Mouse (Mus musculus): ENCODE results near the gene 2310034C09Rik.
"Not testable (repeated sequence)": the region's sequence is repeated elsewhere in the genome, so short reads cannot be mapped to it uniquely, and the experiment has no call there.

The 2310034C09Rik gene

DNA sequence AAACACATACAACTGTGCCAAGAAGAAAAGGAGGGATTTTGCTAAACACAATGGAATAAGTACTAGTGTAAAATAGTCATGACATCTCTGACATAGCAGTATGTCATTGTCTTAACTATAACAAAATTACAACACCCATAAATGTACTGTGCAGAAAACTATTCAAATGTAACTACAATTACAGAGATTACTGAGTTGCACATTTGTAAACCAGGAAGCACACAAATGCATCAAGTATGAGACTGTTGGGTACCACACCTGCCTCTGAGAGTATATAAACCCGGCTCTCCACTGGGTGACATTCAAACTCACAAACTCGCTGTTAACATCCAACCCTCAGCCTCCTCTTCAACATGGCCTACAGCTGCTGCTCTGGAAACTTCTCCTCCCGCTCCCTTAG is at the start of gene 2310034C09Rik:
TSS of gene 2310034C09Rik (plus strand) at position 301 of the 400 bp plus-strand sequence.
- not testable (repeated sequence) for DNase-seq (ENCODE audit: low spot score in 2 of 2)

DNA sequence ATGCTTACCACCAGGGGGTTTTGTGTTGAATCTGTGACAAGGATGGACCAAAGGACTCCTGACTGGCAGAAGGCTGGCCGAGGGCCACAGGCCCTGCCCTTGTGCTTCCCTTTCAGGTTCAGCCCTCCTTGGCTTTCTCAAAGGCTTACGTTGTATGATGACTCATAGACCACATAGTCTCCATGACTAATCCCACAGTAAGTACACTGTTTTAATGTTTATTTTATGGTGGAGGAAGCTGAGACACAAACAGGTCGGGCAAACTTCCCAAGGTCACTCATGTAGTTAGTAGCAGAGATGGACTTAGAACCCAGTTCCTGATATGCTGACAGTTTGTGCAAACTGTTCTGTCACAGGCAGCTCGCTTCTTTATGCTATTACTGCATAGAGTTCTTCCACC is 47.9 kb upstream of the 2310034C09Rik start:
- DNase-seq (ENCODE audit: low spot score in 2 of 2): no peak

DNA sequence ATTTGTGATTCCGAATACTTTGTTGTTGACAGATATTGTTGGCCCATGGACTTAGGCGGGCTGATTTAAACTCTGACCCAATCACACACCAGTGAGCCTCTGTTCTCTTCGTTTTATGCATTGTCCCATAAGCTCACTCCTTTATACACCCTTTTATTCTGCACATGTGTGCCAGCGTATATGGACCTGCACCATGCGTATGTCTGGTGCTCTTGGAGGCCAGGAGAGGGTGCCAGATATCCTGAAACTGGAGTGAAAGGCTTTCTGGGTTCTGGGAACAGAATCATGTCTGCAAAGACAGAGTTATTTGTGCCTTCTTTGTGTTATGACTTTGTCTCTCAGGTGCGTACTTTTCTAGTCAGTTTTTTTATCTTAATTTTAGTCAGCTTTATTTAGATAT is 47.4 kb upstream of the 2310034C09Rik start:
- no peak for DNase-seq (ENCODE audit: low spot score in 2 of 2)

DNA sequence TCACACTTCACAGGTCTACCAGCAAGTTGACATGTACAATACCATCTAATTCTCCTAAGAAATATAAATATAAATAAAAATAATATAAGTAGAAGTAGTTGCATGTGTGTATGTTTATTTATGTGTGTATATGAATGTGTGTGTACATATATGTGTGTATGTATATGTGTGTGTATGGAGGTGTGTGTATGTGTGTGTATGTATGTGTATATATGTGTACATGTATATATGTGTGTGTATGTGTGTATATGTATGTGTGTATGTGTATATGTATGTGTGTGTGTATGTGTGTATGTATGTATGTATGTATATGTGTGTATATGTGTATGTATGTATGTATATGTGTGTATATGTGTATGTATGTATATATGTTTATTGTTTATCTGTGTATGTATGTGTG is 42.1 kb upstream of the 2310034C09Rik start:
- DNase-seq (ENCODE audit: low spot score in 2 of 2): no peak

DNA sequence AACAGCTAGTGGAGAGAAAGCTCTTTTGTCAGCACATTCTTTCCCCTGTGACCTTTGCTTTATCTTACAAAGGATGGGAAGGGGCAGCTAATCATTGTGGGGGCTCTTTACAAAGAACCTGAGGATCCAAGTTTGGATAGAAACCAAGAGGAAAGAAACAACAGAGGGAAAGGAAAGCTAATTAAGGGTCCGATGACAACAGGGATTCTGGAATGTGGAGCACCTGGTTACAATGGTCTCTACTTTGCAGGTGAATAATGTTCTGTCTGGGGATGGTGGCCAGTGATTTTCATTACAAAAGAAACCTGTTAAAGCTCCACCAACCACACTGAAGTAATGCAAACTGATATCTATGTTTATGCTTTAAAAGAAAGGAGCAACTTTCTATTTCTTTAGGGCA is 38.6 kb upstream of the 2310034C09Rik start:
- DNase-seq (ENCODE audit: low spot score in 2 of 2): no peak

DNA sequence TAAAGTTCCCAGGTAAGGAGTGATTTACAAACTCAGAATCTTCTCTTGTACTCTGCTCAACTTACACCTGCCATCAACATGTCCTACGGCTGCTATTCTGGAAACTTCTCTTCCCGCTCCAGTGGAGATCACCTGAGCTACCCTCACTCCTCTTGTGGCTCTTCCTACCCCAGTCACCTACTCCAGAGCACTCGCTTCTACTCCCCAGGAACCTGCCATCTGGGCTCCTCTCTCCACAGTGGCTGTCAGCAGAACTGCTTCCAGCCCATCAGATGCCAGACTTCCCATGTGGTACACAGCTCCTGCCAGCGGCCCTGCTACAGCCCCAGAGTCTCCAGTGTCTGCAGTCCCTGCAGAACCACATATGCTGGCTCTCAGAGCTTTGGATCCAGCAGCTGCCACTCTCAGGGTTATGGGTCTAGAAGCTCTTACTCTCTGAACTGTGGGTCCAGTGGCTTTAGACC is 29.8 kb upstream of the 2310034C09Rik start, which contains the start of gene Krtap13-1:
TSS of gene Krtap13-1 (plus strand) at position 51 of the 464 bp plus-strand sequence.
- no peak for DNase-seq (ENCODE audit: low spot score in 2 of 2)

DNA sequence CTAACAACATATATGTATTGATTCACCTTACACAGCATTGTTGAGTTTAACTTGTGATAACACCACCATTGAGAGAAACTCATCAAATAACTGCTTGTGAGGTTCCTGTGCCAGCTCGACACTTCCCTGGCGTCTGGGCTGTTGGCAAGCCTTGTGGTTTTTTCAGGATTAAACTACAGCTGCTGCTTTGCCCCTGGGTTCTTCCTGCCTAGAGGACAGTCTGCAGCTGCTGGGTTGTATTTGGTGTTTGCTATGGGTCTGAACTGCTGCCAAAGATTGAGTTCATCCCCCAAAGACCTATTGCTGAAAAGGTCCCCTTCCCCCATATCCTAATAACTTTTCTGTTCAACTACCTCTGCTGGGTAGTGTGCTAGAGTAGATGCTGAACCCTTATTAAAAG is 23.3 kb upstream of the 2310034C09Rik start:
- no peak for DNase-seq (ENCODE audit: low spot score in 2 of 2)

DNA sequence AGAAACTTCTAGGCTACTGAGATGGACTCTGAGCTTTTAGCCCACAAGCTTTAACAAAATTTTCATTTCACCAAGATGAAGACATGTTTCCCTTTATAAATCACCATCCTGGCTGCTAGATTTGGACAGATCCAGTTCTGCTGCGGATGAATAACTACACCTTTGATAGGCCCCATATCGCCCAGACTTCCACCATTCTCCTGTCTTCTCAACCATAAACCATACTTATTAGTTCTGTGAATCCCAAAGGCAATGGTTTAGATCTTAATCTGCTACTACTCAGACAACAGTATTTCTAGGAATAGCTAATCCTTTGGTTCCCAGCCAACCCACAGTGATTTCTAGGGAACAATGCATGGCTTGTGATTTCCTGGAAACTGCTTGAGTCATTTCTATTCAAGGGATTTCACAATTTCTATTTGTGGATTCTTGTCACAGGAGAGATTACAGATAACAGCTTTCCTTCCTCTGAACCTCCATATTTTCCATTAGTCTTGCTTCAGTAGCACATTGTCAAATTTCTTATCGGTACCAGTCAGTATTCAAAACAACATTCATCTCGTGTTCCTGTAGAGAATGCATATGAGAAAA is 13.8 kb upstream of the 2310034C09Rik start:
- no peak for DNase-seq (ENCODE audit: low spot score in 2 of 2)

DNA sequence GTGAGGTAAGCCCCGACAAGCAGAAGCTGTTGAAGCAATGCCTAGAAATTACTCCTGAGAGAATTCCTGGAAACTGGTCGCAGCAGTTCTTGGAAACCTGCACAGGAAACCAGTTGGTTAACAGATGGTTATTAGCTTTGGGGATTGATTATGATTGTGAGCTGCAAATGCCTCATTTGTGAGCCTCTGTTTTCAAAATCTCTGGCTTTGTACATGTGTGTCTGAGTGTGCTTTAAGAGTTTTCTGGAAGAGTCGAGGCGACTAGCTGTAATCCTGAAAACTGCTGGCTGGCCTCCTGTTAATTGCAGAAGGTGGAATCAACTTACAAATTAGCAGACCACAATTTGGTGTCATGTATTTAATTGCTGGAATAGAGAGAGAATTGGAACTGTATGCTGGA is 10.7 kb upstream of the 2310034C09Rik start:
- DNase-seq (ENCODE audit: low spot score in 2 of 2): no peak

DNA sequence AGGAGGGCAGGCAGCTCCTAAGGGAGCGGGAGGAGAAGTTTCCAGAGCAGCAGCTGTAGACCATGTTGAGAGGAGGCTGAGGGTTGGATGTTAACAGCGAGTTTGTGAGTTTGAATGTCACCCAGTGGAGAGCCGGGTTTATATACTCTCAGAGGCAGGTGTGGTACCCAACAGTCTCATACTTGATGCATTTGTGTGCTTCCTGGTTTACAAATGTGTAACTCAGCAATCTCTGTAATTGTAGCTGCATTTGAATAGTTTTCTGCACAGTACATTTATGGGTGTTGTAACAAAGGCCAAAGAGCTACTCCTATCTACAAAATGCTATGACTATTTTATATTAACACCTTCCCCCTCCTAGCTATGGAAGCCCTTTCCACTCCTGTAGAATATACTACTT is 7.1 kb upstream of the 2310034C09Rik start, which contains the start of gene Krtap13:
TSS of gene Krtap13 (minus strand) at position 101 of the 400 bp plus-strand sequence.
- not testable (repeated sequence) for DNase-seq (ENCODE audit: low spot score in 2 of 2)

DNA sequence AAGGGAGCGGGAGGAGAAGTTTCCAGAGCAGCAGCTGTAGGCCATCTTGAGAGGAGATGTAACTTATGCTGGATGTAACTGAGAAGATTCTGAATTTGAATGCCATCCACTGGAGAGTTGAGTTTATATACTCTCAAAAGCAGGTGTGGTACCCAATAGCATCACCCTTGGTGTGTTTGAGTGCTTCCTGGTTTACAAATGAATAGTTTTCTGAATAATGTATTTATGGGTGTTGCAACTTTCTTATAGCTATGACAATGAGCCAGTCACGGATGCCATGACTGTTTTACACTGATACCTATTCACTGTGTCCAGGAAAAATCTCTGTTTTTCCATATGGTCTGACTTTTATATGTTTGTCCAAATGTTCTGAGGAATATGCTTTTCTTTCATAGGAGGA is 15.5 kb downstream of the 2310034C09Rik start, which contains the start of gene 2310057N15Rik:
TSS of gene 2310057N15Rik (minus strand) at position 101 of the 400 bp plus-strand sequence.
- DNase-seq (ENCODE audit: low spot score in 2 of 2): no peak

DNA sequence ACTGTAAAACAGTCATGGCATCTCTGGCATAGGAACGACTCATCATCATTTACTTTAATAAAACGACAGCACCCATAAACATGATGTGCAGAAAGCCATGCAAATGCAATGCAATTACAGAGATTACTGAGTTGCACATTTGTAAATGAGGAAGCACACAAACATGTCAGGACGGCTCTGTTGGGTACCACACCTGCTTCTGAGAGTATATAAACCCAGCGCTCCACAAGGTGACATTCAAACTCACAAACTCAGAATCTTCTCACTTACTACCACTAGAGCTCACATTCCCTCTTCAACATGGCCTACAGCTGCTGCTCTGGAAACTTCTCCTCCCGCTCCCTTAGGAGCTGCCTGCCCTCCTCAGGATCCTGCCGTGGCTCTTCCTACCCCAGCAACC is 18.9 kb downstream of the 2310034C09Rik start, which contains the start of gene Gm5965:
TSS of gene Gm5965 (plus strand) at position 301 of the 400 bp plus-strand sequence.
- DNase-seq (ENCODE audit: low spot score in 2 of 2): no peak

DNA sequence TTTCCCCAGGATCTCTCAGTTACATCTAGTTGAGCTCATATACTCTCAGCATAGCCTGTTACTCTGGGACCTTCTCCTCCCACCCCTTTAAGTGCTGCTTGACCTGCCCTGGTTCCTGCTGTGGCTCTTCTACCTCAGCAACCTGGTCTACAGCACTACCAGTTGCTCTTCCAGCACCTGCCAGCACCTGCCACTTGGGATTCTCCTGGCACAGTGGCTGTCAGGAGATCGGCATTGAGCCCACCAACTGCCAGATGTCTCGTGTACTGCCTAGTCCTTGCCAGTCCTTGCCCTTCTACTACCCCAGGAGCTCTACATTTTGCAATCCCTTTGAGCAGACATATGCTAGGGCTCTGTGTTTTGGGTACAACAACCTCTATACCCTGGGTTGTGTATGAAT is 28.1 kb downstream of the 2310034C09Rik start:
- DNase-seq (ENCODE audit: low spot score in 2 of 2): no peak
